13 mouse cellular contexts compared by ENCODE assay signal in the genomic region with DNA sequence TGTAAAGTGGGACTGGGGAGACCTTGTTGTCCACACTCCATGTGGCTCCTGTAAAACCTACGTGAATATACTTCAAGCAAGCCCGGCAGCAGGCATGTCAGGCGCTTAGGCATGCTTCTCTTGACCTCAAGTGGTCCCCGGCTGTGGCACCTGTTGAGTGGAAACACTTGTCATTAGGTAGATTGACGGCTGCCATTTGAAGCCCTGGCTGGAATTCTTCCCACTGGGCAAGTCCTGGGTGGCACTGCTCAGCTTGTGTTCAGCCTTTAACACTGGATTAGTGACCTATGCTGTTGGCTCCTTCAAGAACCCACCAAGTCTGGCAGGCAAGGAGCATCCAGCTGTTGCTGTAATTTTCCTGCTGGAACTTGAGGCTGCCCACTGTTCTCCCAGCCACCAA.
DNase-seq lines count a peak whose midpoint lies in the region; ATAC-seq lines count a peak whose summit lies in the region.
"Had no signal": no experiment of that assay in that cellular context is flagged by ENCODE, and none has a peak within 500 bp of the region (broad histone marks: within the 10 kb centered on the region; RNA-seq: fewer than 3 reads in every experiment).

No protein-coding gene starts in this region.

- H3K4me2 ChIP-seq in hindbrain, embryonic 11.5 days (replicated peaks; ENCODE audit: low read depth, low read length): no peak overlapping the region
- H3K4me2 ChIP-seq: liver, embryonic 13.5 days; midbrain, embryonic 11.5 days had no signal

- H3K36me3 ChIP-seq in hindbrain, embryonic 11.5 days (ENCODE audit: control insufficient read depth, insufficient read depth, low read length): no peaks in the 10 kb centered on the region
- H3K36me3 ChIP-seq: liver, embryonic 13.5 days had no signal

- no peak overlapping the region for H3K27ac ChIP-seq in hindbrain, embryonic 11.5 days (ENCODE audit: low read depth, low read length)
- H3K27ac ChIP-seq: liver, embryonic 13.5 days had no signal

- no peak overlapping the region for H3K9ac ChIP-seq in hindbrain, embryonic 11.5 days (ENCODE audit: low read depth, low read length)
- H3K9ac ChIP-seq: liver, embryonic 13.5 days had no signal

- intact Hi-C loops in gastrocnemius, postnatal 14 days (cut with DNase I; ENCODE audit: low total_unique reads): no loop called here
- intact Hi-C loops in left cerebral cortex, postnatal 36 days (cut with DNase I): no loop called here

- no peaks in the 10 kb centered on the region for H3K9me3 ChIP-seq in hindbrain, embryonic 11.5 days (ENCODE audit: control insufficient read depth, low read length)
- H3K9me3 ChIP-seq: liver, embryonic 13.5 days had no signal

- ATAC-seq in hindbrain, embryonic 11.5 days (ENCODE audit: low FRiP score): no peak
- ATAC-seq: forebrain, embryonic 16.5 days; intestine, postnatal 0 days had no signal

- H3K4me1 ChIP-seq in hindbrain, embryonic 11.5 days (replicated peaks; ENCODE audit: control insufficient read depth, insufficient read depth, low read length): no peaks in the 10 kb centered on the region
- H3K4me1 ChIP-seq: liver, embryonic 13.5 days had no signal

- H3K4me3 ChIP-seq in hindbrain, embryonic 11.5 days (ENCODE audit: low read depth, low read length): no peak overlapping the region
- H3K4me3 ChIP-seq: liver, embryonic 13.5 days had no signal

- WGBS in hindbrain, embryonic 11.5 days: 67% methylated on average over 5 of the region's 5 CpGs

- H3K27me3 ChIP-seq in hindbrain, embryonic 11.5 days (ENCODE audit: control insufficient read depth, insufficient read depth, low read length): no peaks in the 10 kb centered on the region
- H3K27me3 ChIP-seq: liver, embryonic 13.5 days had no signal

- DNase-seq in adrenal gland, adult (ENCODE audit: inconsistent age in 2 of 2, low spot score in 1 of 2): peak; percentile 21 to 60
- DNase-seq in adrenal gland, postnatal 25 days: no peak
- DNase-seq in gastrocnemius, postnatal 14 days: peak; percentile 77
- DNase-seq in heart, postnatal 4 days: peak; percentile 66
- peak; percentile 86 for DNase-seq in lung, postnatal 25 days (ENCODE audit: low spot score)
- DNase-seq in hindbrain, embryonic 11.5 days (ENCODE audit: low spot score): no peak
- DNase-seq in kidney, postnatal 25 days: no peak
- DNase-seq in left cerebral cortex, postnatal 36 days (ENCODE audit: low spot score in 2 of 2): no peak
- DNase-seq: cerebellum, postnatal 36 days; liver, embryonic 13.5 days had no signal

Comparison
In these comparisons a context has a peak if more than half of its experiments do, and no peak if none do; other contexts are left out.
1. DNase-seq: peak in adrenal gland, adult (2 of 2), gastrocnemius, postnatal 14 days (single experiment), heart, postnatal 4 days (single experiment) and lung, postnatal 25 days (single experiment); none in adrenal gland, postnatal 25 days (single experiment), hindbrain, embryonic 11.5 days (single experiment), kidney, postnatal 25 days (0 of 2) and left cerebral cortex, postnatal 36 days (0 of 2).